Mouse (Mus musculus): ENCODE data around the gene Cul7.

Cul7 gene

DNA sequence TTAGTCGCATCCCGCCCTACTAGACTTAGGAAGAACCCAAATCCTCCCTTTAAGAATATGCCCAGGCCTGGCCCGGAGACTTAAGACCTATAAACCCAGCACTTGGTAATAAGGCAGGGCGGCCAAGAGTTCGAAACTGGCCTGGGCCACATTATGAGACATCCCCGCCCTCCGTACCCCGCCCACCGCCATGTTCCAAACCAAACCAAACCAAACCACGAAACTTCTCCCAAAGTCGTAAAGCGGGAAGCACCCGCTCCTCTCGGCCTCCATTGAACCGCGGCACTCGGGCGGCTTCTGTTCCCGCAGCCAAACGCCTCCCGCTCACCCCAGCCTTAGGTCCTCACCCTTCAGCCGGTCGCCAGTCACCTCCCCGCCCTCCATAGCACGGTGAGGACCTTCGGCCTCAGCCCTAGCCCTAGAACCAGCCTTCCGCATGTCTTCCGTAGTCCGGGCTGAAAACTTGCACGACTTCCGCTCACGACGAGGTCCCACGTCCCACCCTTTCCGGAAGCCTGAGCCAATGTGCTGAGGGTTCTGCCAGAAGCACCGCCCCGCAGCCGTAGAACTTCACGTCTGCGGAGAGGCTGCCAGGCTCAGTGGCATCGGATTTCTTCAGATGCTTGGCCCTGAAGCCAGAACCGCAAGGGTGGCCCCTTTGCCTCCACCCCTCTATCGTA lies 23.9 kb downstream of the Cul7 start, which contains the start of gene Rrp36:
Gene Rrp36, minus strand, starts transcription at position 503 of the 680 bp plus-strand sequence.
- DNase-seq = peak; percentile 95

DNA sequence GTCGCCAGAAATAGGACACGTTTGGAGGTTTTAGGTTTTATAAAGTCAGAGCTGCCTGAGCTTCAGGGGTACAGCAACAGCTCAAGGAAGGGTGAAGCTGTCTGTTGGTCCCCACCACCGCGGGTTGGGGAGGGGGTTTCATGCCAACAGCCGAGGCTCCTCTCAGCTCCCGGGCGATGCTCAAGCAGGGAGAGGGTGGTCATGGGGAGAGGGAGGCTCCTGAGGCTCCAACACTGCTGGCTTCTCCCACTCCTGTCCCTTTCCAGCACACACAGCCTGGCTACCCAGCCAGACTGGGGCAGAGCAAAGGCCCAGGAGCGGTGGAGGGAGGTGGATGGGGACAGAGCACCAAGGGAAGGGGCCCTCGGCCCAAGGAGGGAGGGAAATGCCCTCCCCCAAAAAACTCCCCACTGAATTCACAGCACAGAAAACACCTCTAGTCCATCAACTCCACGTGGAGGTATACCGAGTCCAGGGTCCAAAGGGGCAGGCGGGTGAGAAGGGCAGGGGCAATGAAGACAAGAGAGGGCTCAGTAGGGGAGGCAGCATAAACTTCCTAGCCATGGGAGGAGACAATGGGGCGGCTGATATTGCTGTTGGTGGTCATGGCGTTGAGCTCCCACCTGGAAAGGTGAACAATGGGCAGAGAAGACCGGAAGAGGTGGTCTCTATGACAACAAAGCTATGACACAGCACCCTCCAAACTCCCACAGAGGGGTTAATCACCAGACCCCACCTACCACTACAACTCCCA lies 24.6 kb downstream of the Cul7 start:
- DNase-seq = no peak

DNA sequence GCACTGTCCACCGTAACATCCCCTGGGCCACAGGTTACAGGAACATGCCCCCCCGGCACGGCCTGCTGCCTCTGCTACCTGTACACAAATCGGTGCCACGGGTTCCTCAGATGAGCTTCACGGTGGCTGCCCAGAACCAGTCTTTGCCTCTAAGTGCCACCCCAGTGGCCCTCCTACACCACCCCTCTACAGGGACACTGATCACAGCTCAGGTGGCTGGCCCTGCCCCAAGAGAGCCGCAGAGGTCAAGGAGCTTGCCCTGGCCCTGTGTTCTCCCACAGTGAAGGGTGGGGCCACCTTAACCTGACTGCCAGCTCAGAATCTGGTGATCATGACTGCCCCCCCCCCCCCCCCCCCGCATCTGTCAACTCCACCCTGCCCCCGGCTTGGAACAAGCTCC lies 28.3 kb downstream of the Cul7 start, which contains the start of gene Mea1:
Gene Mea1, plus strand, starts transcription at position 378 of the 400 bp plus-strand sequence.
- DNase-seq = no peak

GRCm38 (mm10) chr17:46678911-46679310 lies 28.8 kb downstream of the Cul7 start:
- DNase-seq = no peak

DNA sequence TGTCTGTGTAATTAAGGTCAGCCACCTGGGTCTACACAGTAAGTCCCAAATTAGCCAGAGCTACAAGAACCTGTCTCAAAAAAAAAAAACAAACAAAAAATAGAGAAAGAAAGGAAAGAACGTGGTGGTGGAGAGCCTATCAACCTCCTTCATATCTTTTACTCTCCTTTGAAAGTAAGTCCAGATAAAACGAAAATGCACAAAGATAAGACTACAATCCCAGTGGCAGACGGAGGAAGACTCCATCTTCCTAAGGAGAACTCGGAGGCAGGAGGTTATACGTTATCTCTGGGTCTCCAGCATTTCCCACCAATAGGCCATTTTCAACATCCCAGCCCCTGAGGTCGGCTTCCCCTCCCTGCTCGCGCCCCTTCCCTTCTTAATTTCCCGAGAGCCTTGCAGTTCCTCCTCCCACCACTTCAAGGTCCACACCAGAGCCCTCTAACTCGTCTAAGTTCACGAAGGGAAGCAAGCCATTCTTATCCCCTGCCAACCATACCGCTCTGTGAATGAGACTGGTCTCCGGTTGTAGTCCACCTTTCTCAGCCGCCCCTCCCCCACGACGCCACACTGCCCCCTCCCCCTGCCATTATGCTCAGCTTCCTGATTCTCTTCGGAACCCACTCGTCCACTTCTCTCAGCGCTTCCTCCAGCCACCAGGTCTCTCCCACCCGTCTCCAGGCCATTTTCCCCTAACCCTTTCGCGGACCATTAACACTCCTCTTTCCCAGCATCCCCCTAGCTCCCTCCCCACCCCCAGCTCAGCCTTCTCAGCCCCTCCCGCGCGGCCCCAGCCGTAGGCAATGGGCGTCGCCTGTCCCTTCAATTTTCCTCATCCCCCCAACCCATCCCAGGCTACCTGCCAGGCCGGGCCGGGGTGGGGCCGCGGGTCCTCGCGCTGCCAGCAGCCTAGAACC lies 30.0 kb downstream of the Cul7 start:
- peak; percentile 79 for DNase-seq

- DNase-seq = peak; percentile 99
Observed at GRCm38 (mm10) chr17:46680760-46681373, 30.7 kb downstream of the Cul7 start, which contains the start of gene Klhdc3. Gene Klhdc3 (minus strand): TSS chr17:46680914.

DNA sequence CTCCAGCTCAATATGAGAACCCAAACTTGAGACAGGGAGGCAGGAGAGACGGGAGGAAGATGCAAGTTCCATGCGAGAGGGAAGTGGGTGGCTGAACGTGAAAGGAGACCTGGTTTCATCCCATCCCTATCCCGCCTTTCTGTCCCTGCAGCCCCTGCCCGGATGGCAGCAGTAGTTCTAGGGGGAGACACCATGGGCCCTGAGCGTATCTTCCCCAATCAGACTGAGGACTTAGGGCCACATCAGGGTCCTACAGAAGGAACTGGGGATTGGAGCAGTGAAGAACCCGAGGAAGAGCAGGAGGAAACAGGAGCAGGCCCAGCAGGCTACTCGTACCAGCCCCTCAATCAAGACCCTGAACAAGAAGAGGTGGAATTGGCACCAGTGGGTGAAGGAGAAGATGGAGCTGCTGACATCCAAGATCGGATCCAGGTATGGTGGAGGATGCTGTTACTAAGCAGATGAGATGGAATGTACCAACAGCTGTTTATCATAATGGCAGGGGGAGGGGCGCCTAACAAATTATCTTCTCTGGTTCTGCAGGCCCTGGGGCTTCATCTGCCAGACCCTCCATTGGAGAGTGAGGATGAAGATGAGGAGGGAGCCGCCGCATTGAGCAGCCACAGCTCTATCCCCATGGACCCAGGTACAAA lies 31.5 kb downstream of the Cul7 start:
- no peak for DNase-seq

- no peak for DNase-seq
Observed at GRCm38 (mm10) chr17:46682654-46683389, 32.7 kb downstream of the Cul7 start.

- no peak for DNase-seq
Observed at GRCm38 (mm10) chr17:46685913-46686312, 35.8 kb downstream of the Cul7 start.

- DNase-seq = no peak
Observed at GRCm38 (mm10) chr17:46690665-46691064, 40.5 kb downstream of the Cul7 start.

GRCm38 (mm10) chr17:46691390-46691789 lies 41.3 kb downstream of the Cul7 start:
- no peak for DNase-seq

GRCm38 (mm10) chr17:46694517-46695063 lies 44.5 kb downstream of the Cul7 start:
- DNase-seq = no peak

DNA sequence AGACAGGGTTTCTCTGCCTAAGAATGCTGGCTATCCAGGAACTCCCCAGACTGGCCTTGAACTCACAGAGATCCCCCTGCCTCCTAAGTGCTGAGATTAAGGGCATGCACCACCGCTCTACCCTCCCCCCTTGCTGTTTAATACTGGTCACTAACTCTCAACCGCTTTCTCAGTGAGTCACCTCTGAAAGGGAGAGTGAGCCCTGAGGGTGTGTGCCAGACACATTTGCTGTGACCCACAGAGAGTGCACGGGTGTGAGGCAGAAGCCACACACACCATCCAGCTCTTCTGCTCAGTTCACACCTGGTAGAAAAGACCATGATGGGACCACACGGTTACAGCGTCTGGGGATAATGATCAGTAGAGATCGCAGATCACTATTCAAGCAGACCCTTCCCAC lies 48.4 kb downstream of the Cul7 start:
- DNase-seq = no peak

GRCm38 (mm10) chr17:46699245-46699644 lies 49.1 kb downstream of the Cul7 start:
- no peak for DNase-seq

GRCm38 (mm10) chr17:46699912-46700311 lies 49.8 kb downstream of the Cul7 start:
- no peak for DNase-seq

- no peak for DNase-seq
Observed at GRCm38 (mm10) chr17:46701489-46701888, 51.4 kb downstream of the Cul7 start.

DNA sequence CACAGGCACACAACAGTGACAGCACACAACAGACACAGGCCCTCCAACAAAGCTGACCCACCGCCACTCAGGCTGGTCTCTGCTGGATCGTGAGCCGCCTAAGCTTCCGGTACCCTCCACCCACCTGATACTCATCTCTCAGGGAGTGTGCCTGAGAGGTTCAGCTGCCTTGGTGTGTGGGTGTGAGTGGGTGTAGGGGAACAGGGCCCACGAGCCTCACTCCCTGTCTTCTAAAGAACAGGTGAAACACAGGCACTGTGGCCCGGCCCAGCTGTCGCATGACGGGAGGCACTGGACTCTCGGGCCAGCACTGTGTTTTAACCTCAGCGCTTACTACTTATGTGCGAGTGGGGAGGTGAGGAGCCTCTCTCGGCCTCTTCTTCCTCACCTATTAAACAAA lies 52.0 kb downstream of the Cul7 start:
- DNase-seq = no peak

DNA sequence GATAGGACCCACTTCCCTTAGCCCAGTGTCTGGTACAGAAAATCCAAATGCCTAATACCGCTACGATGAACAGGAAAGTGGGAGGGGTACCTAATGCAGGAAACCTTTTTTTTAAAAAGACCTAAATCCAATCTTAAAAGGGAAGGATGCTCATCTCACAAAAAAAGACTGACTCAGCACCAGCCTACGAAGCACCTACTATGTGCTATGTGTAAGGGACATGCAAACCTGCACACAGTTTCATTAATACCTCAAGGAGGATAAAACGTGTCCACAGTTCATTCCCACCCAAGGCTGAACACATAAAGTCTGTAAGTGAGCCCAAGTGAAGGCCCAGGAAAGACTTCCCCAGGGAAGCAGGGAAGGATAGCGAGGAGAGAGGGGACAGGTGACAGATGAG lies 52.4 kb downstream of the Cul7 start:
- no peak for DNase-seq

DNA sequence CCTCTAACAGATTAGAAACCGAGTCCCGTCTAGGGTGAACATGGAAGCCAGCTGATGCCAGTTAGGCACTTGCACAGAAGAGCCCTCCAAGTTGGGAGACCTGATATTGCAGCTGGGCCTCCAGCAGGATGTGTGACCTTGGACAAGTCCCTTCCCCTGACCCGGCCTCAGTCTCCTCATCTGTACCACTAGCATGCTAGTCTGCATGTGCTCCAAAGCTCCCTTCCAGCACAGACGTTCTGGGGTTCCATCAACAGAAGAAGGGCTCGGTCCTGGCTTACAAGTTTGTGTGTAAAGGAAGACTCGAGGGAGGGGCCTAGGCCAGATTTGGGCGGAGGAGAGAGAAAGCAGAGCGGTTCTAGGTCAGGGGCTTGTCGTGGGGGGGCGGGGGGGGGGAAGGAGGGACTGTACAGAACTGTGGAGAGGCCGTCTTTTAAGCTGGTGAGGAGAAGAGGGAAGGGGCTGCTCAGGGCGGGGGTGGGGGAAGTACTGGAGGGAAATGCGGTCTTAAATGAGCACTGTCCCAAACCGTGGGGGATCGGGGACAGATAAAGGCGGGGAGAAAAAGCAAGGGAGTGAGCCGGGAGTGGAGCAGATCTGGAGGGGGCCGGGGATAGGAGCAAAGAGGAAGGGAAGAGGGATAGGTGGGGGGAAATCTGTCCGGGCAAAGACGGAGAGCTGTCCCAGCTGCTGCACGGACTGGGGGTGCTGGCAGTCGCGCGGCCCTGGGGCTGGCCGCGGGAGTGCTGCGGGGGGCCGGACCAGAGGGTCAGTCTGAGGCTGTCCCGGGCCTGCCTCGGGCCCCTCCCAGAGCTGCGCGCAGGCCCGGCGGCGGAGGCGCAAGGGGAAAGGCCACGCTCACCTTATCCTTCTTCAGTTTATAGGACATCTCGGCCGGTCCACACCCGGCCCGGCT lies 54.1 kb downstream of the Cul7 start:
- DNase-seq = no peak
